Mouse (Mus musculus): Measurements from ENCODE around the gene Tiam2.
A peak's percentile ranks its signal among the peaks of the same experiment; 100 is the strongest.

The Tiam2 gene

DNA sequence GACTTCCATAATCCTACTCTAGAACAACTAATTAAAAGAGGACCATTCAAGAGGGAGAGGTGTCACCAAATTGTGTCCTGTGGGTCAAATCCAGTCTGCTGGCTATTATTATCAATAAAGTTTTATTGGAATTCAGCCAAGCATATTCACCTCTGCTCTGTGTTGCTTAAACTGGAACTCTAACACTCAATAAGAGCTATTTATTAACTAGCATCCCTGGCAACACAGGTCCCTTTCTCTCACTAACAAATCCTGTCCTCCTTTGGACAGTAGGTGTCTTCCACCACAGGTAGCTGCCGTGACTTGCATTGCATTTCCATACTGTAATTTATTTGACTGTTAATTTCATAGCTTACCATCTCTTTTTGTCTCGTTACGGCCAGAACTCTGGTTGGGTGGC, 169.7 kb downstream of the Tiam2 start:
- no peak for DNase-seq (ENCODE audit: low read depth, low spot score)

DNA sequence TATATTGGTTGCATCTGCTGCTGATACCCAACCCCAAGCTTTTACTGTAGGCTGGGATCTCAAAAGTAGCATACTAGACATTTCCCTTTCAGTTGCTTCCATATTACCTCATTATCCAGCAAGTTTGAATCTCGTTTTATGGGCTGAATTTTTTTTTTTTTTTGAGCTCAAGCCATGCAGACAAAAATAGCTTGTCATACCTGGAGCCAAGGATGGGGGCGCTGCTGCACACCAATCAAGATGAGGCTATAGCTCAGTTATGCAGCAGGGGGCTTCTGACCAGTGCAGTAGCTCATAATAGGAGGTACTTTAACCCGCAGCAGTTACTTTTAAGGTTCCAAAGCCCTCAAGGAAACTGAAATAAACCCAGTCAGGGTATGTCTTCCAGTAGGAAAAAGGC, 171.7 kb downstream of the Tiam2 start:
- peak; percentile 74 for DNase-seq (ENCODE audit: low read depth, low spot score)

DNA sequence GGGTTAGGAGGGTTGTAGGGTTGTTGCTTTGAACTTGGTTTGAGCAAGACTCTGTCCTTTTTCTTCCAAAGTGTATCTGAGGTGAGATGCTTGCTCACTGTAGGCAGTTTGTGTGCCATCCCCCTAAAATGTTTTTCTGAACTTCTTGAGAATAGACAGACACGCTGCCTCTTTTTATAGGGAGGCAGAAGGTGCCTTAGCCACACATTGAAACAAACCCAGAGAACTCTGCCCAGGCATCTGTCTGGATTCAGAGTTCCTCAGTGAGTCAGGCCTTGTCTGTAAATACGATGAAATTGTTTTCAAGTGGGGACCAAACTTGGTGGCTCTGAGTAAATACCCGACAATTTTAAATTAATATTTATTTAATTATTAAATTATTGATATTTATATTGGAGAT, 172.2 kb downstream of the Tiam2 start:
- no peak for DNase-seq (ENCODE audit: low read depth, low spot score)

DNA sequence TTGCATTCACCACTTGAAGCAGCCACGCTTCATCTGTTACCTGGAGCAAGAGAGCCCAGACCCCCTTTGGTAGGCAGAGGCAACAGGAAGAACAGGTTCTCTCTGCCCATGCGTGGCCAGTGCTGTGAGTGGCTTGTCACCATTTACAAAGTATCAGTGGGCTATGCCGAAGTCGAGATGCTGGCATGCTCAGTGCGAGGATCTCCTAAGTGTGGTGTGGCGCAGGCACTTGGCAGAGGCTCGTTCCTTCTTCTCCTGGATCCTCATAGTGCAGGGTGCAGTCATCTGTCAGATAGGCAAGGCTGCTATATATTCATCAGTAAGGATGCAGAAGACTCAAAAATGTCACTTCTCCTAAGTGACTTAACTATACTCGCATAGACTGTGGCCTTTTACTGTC, 173.1 kb downstream of the Tiam2 start:
- no peak for DNase-seq (ENCODE audit: low read depth, low spot score)

DNA sequence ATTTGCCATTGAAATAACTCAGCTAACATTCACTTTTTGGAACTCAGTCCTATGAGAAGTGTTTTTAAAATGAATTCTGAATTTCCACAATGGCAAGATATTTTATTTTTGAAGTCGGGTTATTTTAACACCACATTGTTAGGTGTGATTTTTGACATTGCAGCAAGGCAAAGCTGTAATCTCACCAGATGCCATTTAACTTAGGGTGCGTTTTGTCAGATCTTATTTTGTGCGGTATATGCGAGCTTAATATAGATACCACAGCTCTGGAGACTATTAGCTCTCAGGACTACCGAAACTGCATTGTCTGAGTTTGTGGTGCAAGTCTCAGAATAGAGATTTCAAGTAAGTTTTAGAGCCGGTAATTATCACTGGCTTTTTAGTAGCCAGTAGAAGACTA, 173.7 kb downstream of the Tiam2 start:
- DNase-seq (ENCODE audit: low read depth, low spot score) = no peak

DNA sequence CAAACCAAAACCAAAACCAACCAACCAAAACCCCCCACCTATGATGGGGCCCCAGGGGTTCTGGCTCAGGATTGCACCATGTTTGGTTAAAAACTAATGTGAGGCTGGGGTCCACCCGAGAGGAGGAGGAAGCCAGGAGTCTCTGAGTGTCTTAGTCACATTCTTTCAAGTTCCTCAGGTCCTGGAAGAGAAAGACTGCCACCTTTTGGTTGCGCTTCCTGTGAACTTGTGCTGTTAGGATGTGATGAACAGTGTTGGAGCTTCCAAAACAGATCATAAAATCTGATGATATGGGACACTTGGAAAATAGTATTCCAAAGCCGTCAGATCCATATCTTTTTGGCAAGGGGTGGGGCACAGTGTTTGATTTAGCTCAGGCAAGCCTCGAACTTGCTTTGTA, 174.6 kb downstream of the Tiam2 start:
- no peak for DNase-seq (ENCODE audit: low read depth, low spot score)

DNA sequence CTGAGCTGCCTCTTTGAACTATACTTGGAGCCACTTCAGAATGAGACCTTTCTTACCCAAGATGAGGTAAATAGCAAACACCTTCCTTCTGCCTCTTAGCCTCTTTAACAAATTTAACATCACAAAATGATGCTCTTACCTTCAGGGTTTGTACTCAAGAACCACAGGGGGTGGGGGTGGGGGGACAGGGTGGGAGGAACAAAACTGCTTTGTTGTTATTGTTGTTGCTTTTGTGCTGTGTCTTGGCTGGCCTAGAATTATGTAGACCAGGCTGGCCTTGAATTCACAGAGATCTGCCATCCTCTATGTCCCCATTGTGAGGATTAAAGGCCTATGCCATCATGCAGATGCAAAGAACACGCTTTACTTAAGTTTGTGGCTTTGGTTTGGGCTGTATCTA, 179.3 kb downstream of the Tiam2 start:
- peak; percentile 54 for DNase-seq (ENCODE audit: low read depth, low spot score)

DNA sequence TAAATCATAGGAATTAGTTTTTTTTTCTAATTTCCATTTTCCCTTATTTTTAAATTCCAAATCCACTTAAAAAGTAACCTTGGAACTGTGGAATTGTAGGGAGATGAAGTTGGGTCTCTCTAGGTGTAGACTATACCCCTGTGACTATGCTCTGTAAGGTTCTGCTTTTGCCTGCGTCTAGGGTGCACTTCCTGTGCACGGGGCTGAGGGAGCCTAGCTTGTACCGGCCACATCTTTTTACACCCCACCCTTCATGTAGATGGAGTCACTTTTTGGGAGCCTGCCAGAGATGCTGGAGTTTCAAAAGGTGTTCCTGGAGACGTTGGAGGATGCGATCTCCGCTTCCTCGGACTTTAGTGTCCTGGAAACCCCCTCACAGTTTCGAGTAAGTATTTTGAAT, 180.1 kb downstream of the Tiam2 start:
- DNase-seq (ENCODE audit: low read depth, low spot score) = no peak

DNA sequence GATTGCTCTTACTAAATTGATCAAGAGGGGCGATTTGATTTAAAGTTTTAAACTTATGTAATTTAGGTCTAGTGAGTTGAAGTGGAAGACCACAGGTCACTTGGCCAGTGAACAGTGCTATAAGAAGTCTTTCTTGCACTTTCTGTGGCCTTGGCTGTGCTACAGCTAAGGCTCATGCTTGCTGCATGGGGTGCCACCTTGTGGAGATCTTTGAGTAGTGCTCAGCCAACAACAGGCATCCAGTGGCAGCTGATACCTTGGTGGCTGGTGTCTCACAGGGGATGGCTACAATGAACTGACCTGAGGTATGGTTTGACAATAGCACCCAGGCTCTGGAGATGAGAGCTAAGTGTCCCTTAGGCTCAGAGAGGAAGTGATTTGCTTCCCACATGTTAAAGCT, 183.5 kb downstream of the Tiam2 start:
- DNase-seq (ENCODE audit: low read depth, low spot score) = peak; percentile 70

DNA sequence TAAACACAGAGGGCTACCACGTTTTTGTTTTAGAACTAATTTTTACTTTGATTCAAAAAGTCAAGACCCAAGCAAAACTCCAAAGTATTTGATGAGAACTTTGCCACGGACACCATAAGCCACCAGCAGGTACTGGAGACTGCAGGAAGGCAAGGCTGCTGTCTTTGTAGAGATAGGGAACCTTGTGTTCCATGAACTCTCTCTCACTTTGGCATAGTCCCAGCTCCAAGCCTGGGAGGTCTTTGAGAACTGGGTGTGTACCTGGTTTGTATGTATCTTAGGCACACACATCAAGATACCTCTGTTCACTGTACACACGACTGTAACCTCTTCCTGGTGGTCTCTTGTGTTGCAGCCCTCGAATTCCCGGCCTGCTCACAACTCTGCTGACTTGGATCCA, 187.9 kb downstream of the Tiam2 start:
- no peak for DNase-seq (ENCODE audit: low read depth, low spot score)

DNA sequence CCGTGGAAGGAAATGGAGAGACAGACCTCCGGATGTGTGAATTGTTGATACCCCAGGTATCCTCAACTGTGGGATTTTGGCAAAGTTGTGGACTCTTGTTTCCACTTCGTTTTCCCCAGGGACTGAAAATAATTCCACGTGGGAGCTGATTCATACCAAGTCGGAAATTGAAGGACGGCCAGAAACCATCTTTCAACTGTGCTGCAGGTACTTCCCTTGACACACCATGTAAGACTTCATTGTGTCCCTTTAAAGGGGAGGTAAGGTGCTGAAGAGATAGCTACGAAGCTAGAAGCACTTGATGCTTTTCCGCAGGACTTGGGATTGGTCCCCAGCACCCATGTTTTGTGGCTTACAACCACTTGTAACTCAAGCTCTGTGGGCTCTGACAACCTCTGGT, 189.5 kb downstream of the Tiam2 start:
- DNase-seq (ENCODE audit: low read depth, low spot score) = peak; percentile 39

DNA sequence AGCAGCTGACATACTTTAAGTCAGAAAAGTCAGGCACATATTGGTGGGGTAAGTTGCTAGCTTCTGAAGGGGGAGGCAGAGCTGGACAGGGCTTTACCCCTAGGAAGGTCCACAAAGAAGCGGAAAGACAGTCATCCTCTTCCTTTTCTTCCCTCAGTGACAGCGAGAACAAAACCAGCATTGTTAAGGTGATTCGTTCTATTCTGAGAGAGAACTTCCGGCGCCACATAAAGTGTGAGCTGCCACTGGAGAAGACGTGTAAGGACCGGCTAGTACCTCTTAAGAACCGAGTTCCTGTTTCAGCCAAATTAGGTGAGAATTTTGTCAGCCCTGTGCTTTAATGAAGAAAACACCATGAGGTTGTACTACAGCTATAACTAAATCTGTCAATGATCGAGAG, 190.0 kb downstream of the Tiam2 start:
- DNase-seq (ENCODE audit: low read depth, low spot score) = peak; percentile 84

DNA sequence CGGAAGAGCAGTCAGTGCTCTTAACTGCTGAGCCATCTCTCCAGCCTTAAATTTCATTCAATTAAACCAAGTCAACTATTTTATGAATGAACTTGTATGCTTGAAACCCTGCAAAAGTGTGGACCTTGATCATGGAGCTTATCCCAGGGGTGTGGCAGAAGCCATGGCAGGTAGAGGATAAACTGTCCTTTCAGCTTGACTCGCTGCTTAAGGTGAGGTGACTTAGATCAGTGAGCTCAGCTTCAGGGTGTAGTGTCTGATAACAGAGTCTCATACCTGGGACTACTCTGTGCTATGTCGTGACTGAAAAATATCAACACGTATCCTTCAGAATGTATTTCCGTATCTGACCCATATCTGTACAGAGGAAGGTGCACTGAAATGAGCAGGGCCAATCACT, 194.0 kb downstream of the Tiam2 start:
- DNase-seq (ENCODE audit: low read depth, low spot score) = no peak

DNA sequence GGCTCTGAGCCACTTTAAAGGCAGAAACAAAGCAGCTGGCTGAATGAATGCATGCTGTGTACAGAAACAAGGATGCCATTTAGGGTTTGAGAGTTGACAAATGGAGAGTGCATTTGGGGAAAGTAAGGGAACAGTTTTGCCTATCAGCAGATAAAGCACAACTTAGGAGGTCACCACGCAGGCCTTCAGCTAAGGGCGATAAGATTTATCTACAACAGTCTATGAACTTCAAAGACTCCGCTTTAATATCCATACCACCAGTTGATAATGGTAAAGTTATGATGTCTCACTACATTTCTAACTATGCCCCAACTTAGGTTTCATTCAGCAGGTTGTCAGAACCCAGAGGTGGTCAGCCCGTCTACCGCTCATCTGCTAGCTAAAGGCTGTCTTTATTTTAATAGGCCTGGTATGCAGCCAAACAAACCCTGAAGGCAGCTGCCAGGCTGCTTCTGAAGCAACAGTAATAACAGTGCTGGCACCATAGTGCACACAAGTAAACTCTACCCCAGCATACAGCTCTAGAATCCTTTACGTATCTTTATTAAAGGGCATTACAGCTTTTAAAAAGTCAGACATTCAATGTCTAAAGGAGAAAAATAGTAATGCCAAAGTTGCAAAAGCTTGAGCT, 201.6 kb downstream of the Tiam2 start:
- DNase-seq (ENCODE audit: low read depth, low spot score) = no peak

DNA sequence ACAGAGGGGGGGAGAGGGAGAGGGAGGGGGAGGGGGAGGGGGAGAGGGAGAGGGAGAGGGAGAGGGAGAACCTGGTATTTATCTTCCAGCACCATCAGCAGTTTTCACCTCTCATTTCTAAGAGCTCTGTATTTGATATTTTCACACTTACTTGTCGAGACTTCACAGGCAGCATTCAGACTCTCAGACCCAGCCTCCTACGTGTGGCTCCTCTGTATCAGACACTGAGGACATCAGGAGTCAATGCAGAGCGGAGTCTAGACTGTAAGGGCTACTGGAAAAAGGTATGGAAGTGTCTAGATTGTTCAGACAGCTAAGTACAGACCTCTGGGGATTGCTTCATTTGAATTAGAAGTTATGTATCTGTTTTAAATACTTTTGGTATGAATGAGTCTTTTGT, 203.2 kb downstream of the Tiam2 start:
- DNase-seq (ENCODE audit: low read depth, low spot score) = no peak

DNA sequence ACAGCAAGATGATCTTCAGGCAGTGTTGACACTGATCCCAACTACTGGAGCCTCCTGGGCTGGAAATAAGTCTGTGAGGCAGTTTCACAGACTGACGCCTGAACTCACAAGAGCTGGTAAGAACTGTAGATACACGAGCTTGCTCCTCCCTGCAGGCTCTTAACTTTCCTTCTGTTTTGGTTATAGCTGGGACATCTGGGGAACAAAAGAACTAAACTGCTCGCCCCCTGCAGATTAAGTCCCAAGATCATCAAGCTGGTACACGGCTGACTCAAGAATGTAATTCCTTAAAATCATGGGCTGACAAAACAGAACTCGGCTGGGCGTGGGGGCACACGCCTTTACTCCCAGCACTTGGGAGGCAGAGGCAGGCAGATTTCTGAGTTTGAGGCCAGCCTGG, 204.2 kb downstream of the Tiam2 start:
- DNase-seq (ENCODE audit: low read depth, low spot score) = peak; percentile 84

DNA sequence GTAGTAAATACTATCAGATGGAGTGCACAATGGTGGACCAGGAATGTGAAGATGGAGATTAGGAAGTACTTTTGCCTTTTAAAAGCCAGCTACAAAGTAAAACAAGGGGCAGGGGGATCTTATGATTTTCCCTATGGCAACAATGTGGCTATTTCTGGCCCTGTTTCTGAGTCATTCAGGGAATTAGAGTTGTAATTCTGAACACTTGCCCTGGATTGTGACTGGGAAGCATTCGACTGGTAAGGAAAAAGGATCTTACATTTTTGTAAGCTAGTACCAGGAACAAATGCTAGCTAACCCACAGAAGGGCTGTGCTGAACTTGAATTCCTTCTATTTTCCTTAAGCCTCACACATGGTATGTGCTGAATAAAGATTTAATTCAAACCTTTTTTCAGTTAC, 205.3 kb downstream of the Tiam2 start:
- DNase-seq (ENCODE audit: low read depth, low spot score) = no peak

DNA sequence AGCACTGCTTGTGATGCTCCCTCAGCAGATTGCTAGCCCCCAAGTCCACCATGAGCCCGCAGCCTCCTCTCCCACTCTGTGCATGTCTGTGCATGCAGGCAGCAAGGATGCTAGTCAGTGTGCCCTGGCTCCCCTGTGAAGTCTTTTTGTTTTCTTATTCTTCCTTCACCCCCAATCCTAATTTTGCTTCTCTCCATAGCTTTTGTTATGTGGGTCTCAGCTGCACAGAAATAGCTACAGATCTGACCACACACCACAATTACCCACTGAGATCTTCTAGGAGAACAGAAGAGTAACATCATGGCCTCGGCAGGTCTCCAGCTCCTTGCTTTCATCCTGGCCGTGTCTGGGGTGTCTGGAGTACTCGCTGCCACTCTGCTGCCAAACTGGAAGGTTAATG, 205.9 kb downstream of the Tiam2 start, which contains the start of gene Cldn20:
Cldn20 (plus strand) TSS at position 301 of the 400 bp plus-strand sequence.
- no peak for DNase-seq (ENCODE audit: low read depth, low spot score)

DNA sequence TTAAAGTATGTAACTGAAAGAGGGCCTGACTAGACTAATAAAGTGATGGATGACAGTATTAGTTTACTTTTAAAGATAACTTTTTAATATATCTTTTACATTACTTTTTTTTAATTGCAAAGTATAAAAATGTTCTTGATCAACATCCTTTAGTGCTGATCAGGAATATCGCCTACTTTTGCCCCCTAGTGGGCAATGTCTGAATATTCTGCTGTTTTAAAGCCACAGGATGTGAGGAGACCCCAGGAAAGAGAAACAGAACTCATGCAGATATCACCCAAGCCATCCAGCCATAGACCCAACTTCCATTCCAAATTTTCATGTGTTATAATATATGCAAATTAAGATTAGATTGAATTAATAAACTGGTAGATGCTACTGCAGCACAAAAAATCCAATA, 207.1 kb downstream of the Tiam2 start:
- peak; percentile 61 for DNase-seq (ENCODE audit: low read depth, low spot score)

DNA sequence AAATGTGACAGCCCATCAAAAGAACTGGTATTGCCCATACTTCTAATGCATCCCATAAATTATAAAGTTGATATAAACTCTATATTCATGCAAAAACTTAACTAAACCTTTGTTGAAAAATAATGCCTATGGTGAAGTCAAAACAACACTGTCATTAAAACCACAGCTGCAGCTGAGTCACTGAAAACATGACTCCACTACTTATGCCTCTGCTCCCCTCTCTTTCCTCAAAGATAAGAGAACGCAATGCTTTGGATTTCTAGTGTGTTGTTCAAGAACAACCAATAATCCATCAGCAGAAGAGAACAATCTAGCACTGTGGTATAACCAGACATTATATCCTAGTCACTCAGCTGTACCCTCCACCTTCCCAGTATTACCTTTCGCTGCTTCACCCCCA, 213.9 kb downstream of the Tiam2 start:
- DNase-seq (ENCODE audit: low read depth, low spot score) = no peak

DNA sequence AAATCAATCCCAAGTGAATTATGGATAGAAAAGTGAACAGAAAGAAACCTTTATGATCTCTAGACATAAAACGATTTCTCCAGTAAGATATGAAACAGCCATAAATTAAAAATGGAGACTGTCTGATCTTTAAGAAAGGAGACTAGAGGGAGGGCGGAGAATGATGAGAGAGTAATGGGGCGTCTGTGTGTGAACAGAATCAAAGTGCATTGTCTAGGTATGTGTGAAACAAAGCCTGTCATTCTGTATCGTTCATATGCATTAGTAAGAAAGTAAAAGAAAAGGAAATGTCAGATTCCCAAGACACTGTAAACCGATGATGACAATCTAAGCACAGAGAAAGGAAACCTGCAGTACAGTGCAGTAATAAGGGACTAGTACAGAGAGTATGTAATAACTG, 214.7 kb downstream of the Tiam2 start:
- no peak for DNase-seq (ENCODE audit: low read depth, low spot score)

DNA sequence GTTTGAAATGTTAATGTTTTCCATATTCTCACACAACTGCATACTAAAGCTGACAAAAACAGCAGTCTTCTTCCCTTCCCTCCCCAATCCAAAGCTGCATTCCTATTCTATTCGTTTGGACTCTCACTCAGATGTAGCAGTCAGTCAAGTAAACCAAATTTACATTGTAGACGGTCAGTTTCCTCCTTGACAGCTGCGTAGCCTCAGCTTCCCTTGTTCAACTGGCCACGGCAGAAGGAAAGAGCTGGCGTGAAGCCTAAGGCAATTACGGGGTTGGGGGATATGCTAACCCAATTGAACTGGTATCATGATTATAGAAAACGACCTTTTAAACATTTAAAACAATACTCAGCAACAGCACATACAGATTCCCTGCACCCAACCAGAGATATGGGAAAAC, 221.4 kb downstream of the Tiam2 start:
- DNase-seq (ENCODE audit: low read depth, low spot score) = no peak

DNA sequence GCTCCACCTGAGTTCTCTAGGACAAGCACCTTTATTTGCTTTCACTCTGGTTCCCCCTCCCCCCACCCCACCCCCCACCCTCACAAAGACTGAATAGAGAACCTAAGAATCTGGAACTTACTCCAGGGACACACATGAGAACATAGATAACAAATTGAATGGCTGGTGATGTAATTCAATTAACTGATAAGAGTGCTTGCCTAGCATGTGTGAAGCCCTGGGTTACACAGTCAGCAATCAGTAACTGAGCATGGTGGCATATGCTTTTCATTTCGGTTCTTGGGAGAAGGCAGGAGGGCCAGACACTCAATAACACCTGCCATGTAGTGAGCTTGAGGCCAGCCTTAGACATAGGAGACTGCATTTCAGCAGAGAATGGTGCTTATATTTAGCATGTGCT, 229.9 kb downstream of the Tiam2 start:
- DNase-seq (ENCODE audit: low read depth, low spot score) = no peak

All from R1 (cell line).